Mouse (Mus musculus): ENCODE data around the gene Mas1. TPM values are rescaled to one million over a fixed set of nuclear protein-coding genes. Genes with fewer than 3 reads are reported as not detected.

Gene Mas1
- polyA plus RNA-seq, 1 experiment: 0.25 TPM

- H3K27me3 ChIP-seq (ENCODE audit: control insufficient read depth, insufficient read depth, low read length, poor library complexity, severe bottlenecking): no peaks in the 10 kb centered on the region
- H3K27ac ChIP-seq (ENCODE audit: insufficient read depth, low read length): no peak overlapping the region
- no peaks in the 10 kb centered on the region for H3K36me3 ChIP-seq (ENCODE audit: control insufficient read depth, insufficient read depth, low read length, poor library complexity, severe bottlenecking)
- TF ChIP-seq EP300 (IDR thresholded peaks at IDR 0.05; ENCODE audit: insufficient read depth, low read depth, low read length) (no peak), CTCF (IDR thresholded peaks at IDR 0.05; ENCODE audit: low read depth, low read length) (no peak), POLR2A (IDR thresholded peaks at IDR 0.05; ENCODE audit: insufficient read depth, low read length) (no peak)
- no peaks in the 10 kb centered on the region for H3K4me1 ChIP-seq (ENCODE audit: control insufficient read depth, insufficient read depth, low read length)
- H3K9me3 ChIP-seq (replicated peaks; ENCODE audit: control insufficient read depth, insufficient read depth, low read length, poor library complexity, severe bottlenecking): no peaks in the 10 kb centered on the region
- H3K9ac ChIP-seq (ENCODE audit: low read depth, poor library complexity, severe bottlenecking): no peak overlapping the region
- H3K4me3 ChIP-seq (ENCODE audit: low read depth, low read length): no peak overlapping the region
Observed at GRCm38 (mm10) chr17:12799368-12800275, 68.3 kb downstream of the Mas1 start.

DNA sequence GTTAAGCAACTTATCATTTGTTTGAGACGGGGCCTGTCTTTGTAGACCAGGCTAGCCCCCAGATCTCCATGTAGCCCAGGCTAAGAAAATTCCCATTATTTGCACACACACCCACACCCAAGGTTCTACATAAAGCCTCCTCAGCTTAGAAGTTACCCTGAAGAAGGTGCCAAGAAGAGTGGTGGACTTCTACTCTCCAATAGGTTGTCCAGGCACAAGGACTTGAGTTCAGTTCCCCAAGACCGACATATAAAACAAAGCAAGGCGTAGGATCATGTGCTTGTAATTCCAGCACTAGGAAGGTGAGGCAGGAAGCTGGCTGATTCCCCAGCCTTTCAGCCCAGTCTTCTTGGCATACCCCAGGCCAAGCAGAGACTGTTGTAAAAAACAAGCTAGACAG, 69.4 kb downstream of the Mas1 start:
- no peaks in the 10 kb centered on the region for H3K4me1 ChIP-seq (ENCODE audit: control insufficient read depth, insufficient read depth, low read length)
- no peaks in the 10 kb centered on the region for H3K27me3 ChIP-seq (ENCODE audit: control insufficient read depth, insufficient read depth, low read length, poor library complexity, severe bottlenecking)
- TF ChIP-seq CTCF (IDR thresholded peaks at IDR 0.05; ENCODE audit: low read depth, low read length): no peak
- no peak for TF ChIP-seq POLR2A (IDR thresholded peaks at IDR 0.05; ENCODE audit: insufficient read depth, low read length)
- no peak for TF ChIP-seq EP300 (IDR thresholded peaks at IDR 0.05; ENCODE audit: insufficient read depth, low read depth, low read length)
- no peak overlapping the region for H3K9ac ChIP-seq (ENCODE audit: low read depth, poor library complexity, severe bottlenecking)
- H3K9me3 ChIP-seq (replicated peaks; ENCODE audit: control insufficient read depth, insufficient read depth, low read length, poor library complexity, severe bottlenecking): no peaks in the 10 kb centered on the region
- H3K4me3 ChIP-seq (ENCODE audit: low read depth, low read length): no peak overlapping the region
- H3K36me3 ChIP-seq (ENCODE audit: control insufficient read depth, insufficient read depth, low read length, poor library complexity, severe bottlenecking): no peaks in the 10 kb centered on the region
- H3K27ac ChIP-seq (ENCODE audit: insufficient read depth, low read length): no peak overlapping the region

DNA sequence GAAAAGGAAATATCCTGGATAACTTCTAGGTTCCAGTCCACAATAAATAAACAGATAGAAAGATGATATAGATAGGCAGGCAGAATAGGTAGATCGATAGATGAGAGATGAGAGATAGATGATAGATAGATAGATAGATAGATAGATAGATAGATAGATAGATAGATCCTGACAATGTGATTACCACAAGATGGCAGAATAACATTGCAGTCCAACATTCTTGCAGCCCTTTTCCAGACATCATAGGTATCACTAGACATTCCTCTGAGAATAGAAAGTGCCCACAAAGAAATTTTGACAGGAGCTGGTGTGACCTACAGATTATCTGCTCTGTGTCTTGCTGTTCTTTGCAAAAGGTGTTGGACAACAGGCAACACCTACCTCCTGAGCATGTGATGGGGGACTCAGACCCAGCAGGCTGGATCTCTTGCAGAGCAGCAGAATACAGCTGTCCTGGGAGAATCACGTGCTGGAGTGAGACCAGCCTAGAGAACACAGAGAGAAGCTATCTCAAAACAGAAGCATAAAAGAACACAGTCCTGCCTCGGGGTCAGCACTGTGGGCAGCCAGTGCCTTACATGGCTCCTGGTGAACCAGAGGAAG, 70.4 kb downstream of the Mas1 start:
- Histone ChIP-seq H3K27me3 (ENCODE audit: control insufficient read depth, insufficient read depth, low read length, poor library complexity, severe bottlenecking) (no peaks in the 10 kb centered on the region), H3K27ac (ENCODE audit: insufficient read depth, low read length) (no peak overlapping the region), H3K4me1 (ENCODE audit: control insufficient read depth, insufficient read depth, low read length) (no peaks in the 10 kb centered on the region), H3K9ac (ENCODE audit: low read depth, poor library complexity, severe bottlenecking) (no peak overlapping the region), H3K4me3 (ENCODE audit: low read depth, low read length) (no peak overlapping the region), H3K9me3 (replicated peaks; ENCODE audit: control insufficient read depth, insufficient read depth, low read length, poor library complexity, severe bottlenecking) (no peaks in the 10 kb centered on the region), H3K36me3 (ENCODE audit: control insufficient read depth, insufficient read depth, low read length, poor library complexity, severe bottlenecking) (no peaks in the 10 kb centered on the region)
- TF ChIP-seq EP300 (IDR thresholded peaks at IDR 0.05; ENCODE audit: insufficient read depth, low read depth, low read length) (no peak), POLR2A (IDR thresholded peaks at IDR 0.05; ENCODE audit: insufficient read depth, low read length) (no peak), CTCF (IDR thresholded peaks at IDR 0.05; ENCODE audit: low read depth, low read length) (no peak)

DNA sequence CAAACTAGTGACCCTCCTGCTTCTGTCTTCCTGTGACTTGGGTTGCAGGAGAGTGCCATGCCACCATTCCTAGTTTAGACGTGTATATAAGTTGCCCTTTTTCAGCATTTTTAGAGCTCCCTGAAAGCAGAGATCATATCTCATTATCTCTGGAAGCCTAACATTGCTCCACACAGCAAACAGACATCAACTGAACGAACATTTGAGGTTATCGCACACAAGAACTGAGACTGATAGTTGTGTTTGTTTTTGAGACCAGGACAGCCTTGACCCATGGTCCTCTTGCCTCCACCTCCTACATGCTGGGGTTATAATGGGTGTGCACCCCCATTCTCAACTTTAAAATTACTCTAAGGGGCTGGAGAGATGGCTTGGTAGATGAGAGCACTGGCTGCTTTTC, 71.3 kb downstream of the Mas1 start:
- Histone ChIP-seq H3K27ac (ENCODE audit: insufficient read depth, low read length) (no peak overlapping the region), H3K4me3 (ENCODE audit: low read depth, low read length) (no peak overlapping the region), H3K9ac (ENCODE audit: low read depth, poor library complexity, severe bottlenecking) (no peak overlapping the region), H3K36me3 (ENCODE audit: control insufficient read depth, insufficient read depth, low read length, poor library complexity, severe bottlenecking) (no peaks in the 10 kb centered on the region), H3K9me3 (replicated peaks; ENCODE audit: control insufficient read depth, insufficient read depth, low read length, poor library complexity, severe bottlenecking) (no peaks in the 10 kb centered on the region), H3K27me3 (ENCODE audit: control insufficient read depth, insufficient read depth, low read length, poor library complexity, severe bottlenecking) (no peaks in the 10 kb centered on the region), H3K4me1 (ENCODE audit: control insufficient read depth, insufficient read depth, low read length) (no peaks in the 10 kb centered on the region)
- no peak for TF ChIP-seq EP300 (IDR thresholded peaks at IDR 0.05; ENCODE audit: insufficient read depth, low read depth, low read length)

DNA sequence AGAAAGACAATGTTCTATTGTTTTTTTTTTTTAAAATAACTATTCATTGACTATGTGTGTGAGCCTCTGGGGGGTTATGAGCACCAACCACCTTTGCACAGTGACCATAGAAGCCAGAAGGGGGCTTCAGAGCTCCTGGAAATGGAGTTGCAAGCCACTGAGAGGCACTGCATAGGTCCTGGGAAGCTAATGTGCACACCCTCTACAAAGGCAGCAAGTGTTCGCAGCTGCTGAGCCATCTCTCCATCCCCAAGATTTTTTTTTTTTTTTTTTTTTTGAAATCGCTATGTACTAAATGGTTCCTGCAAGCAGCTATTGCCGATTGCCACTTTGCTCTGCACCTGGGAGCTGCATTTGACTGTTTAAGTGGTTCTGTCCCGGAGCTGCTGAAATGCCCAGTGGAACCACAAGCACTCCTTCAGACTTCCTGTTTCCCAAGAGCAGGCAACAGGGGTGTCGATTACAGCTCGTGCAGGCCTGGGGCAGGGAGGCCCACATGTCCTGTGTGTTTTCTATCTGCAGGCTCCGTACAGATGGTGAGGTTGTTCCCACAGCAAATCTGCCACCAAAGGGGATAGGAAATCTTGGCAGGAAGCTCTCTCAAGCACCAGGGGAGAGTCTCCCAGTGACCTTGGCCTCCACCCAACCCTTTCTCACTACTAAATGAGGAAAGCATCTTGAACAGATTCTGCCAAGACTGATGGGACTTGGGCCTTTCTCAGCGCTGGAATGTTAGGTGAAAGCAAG, 74.1 kb downstream of the Mas1 start:
- Histone ChIP-seq H3K27ac (ENCODE audit: insufficient read depth, low read length) (no peak overlapping the region), H3K9ac (ENCODE audit: low read depth, poor library complexity, severe bottlenecking) (no peak overlapping the region), H3K4me1 (ENCODE audit: control insufficient read depth, insufficient read depth, low read length) (no peaks in the 10 kb centered on the region), H3K36me3 (ENCODE audit: control insufficient read depth, insufficient read depth, low read length, poor library complexity, severe bottlenecking) (no peaks in the 10 kb centered on the region), H3K9me3 (replicated peaks; ENCODE audit: control insufficient read depth, insufficient read depth, low read length, poor library complexity, severe bottlenecking) (0 out of 2 replicates have a peak, but pooled peaks cover 4% of the 10 kb centered on the region), H3K4me3 (ENCODE audit: low read depth, low read length) (no peak overlapping the region), H3K27me3 (ENCODE audit: control insufficient read depth, insufficient read depth, low read length, poor library complexity, severe bottlenecking) (no peaks in the 10 kb centered on the region)
- TF ChIP-seq POLR2A (IDR thresholded peaks at IDR 0.05; ENCODE audit: insufficient read depth, low read length): no peak
- no peak for TF ChIP-seq EP300 (IDR thresholded peaks at IDR 0.05; ENCODE audit: insufficient read depth, low read depth, low read length)
- no peak for TF ChIP-seq CTCF (IDR thresholded peaks at IDR 0.05; ENCODE audit: low read depth, low read length)
